In genomic region chrX:99043739-99044138, GRCm38 (mm10) we compare ENCODE assay signal across 8 mouse cellular contexts. TPM values are rescaled to one million over a fixed set of nuclear protein-coding genes. Genes with fewer than 3 reads are reported as not detected.
DNase-seq lines count a peak whose midpoint lies in the region; ATAC-seq and TF ChIP-seq lines count a peak whose summit lies in the region.
"Had no signal": no experiment of that assay in that cellular context is flagged by ENCODE, and none has a peak within 500 bp of the region (broad histone marks: within the 10 kb centered on the region; RNA-seq: fewer than 3 reads in every experiment).

No protein-coding gene starts in this region.

- H3K9ac ChIP-seq in intestine, embryonic 15.5 days = no peak overlapping the region
- no peak overlapping the region for H3K9ac ChIP-seq in intestine, embryonic 16.5 days (ENCODE audit: low read depth, low read length)
- H3K9ac ChIP-seq in neural tube, embryonic 11.5 days (ENCODE audit: low read length) = no peak overlapping the region
- H3K9ac ChIP-seq in hindbrain, postnatal 0 days (replicated peaks; ENCODE audit: low read length) = no peak overlapping the region
- H3K9ac ChIP-seq in neural tube, embryonic 15.5 days (replicated peaks) = no peak overlapping the region

- no peak for ATAC-seq in intestine, embryonic 15.5 days
- ATAC-seq in intestine, embryonic 16.5 days = no peak
- ATAC-seq in neural tube, embryonic 11.5 days (ENCODE audit: insufficient read depth, low FRiP score, low TSS enrichment) = no peak
- ATAC-seq in hindbrain, postnatal 0 days = no peak
- ATAC-seq in neural tube, embryonic 15.5 days (ENCODE audit: low FRiP score) = no peak
- ATAC-seq in megakaryocyte-erythroid progenitor cell, adult 5-6 weeks (replicated peaks; ENCODE audit: low FRiP score, low TSS enrichment, poor library complexity, severe bottlenecking) = no peak

- H3K4me3 ChIP-seq in intestine, embryonic 15.5 days (replicated peaks) = no peak overlapping the region
- H3K4me3 ChIP-seq in intestine, embryonic 16.5 days (ENCODE audit: low read length) = no peak overlapping the region; the same call in 1 of the 2 replicates
- H3K4me3 ChIP-seq in neural tube, embryonic 11.5 days (ENCODE audit: low read depth, low read length) = 0 out of 2 replicates have a peak overlapping the region, but pooled peaks have one; percentile 8
- H3K4me3 ChIP-seq in hindbrain, postnatal 0 days (ENCODE audit: low read length) = no peak overlapping the region
- H3K4me3 ChIP-seq in neural tube, embryonic 15.5 days (replicated peaks) = no peak overlapping the region

- 80% methylated on average over 5 of the region's 5 CpGs for WGBS in intestine, embryonic 15.5 days
- 69% methylated on average over 5 of the region's 5 CpGs for WGBS in intestine, embryonic 16.5 days
- WGBS in neural tube, embryonic 11.5 days = 80% methylated on average over 5 of the region's 5 CpGs
- WGBS in hindbrain, postnatal 0 days = 89% methylated on average over 5 of the region's 5 CpGs
- 80% methylated on average over 5 of the region's 5 CpGs for WGBS in neural tube, embryonic 15.5 days

- H3K27me3 ChIP-seq in intestine, embryonic 15.5 days (replicated peaks) = peaks cover 7% of the 10 kb centered on the region; the same call in 1 of the 2 replicates
- H3K27me3 ChIP-seq in intestine, embryonic 16.5 days (replicated peaks; ENCODE audit: control insufficient read depth, insufficient read depth, low read length) = peaks cover 18% of the 10 kb centered on the region; the same call in 1 of the 2 replicates
- H3K27me3 ChIP-seq in neural tube, embryonic 11.5 days (ENCODE audit: control insufficient read depth, insufficient read depth, low read length) = 0 out of 2 replicates have a peak, but pooled peaks cover 8% of the 10 kb centered on the region
- no peaks in the 10 kb centered on the region for H3K27me3 ChIP-seq in hindbrain, postnatal 0 days (ENCODE audit: insufficient read depth, low read length)
- H3K27me3 ChIP-seq in neural tube, embryonic 15.5 days (replicated peaks) = peaks cover 43% of the 10 kb centered on the region

- no peaks in the 10 kb centered on the region for H3K36me3 ChIP-seq in intestine, embryonic 15.5 days
- H3K36me3 ChIP-seq in intestine, embryonic 16.5 days (ENCODE audit: control insufficient read depth, insufficient read depth, low read length) = no peaks in the 10 kb centered on the region
- H3K36me3 ChIP-seq in neural tube, embryonic 11.5 days (ENCODE audit: control insufficient read depth, insufficient read depth, low read length) = no peaks in the 10 kb centered on the region
- no peaks in the 10 kb centered on the region for H3K36me3 ChIP-seq in hindbrain, postnatal 0 days (ENCODE audit: insufficient read depth, low read length)
- no peaks in the 10 kb centered on the region for H3K36me3 ChIP-seq in neural tube, embryonic 15.5 days

- DNase-seq in neural tube, embryonic 11.5 days (ENCODE audit: low spot score) = no peak
- DNase-seq in neural tube, embryonic 10.5 days (ENCODE audit: extremely low spot score, low spot score) = no peak
- no peak for DNase-seq in hindbrain, postnatal 0 days (ENCODE audit: low spot score)
- DNase-seq: cerebellum, adult 9-11 months had no signal

- no peak overlapping the region for H3K27ac ChIP-seq in intestine, embryonic 15.5 days
- no peak overlapping the region for H3K27ac ChIP-seq in intestine, embryonic 16.5 days (ENCODE audit: low read length)
- H3K27ac ChIP-seq in neural tube, embryonic 11.5 days (ENCODE audit: low read depth, low read length) = no peak overlapping the region
- H3K27ac ChIP-seq in hindbrain, postnatal 0 days = no peak overlapping the region
- no peak overlapping the region for H3K27ac ChIP-seq in neural tube, embryonic 15.5 days (replicated peaks)

- H3K9me3 ChIP-seq in intestine, embryonic 15.5 days = no peaks in the 10 kb centered on the region
- H3K9me3 ChIP-seq in intestine, embryonic 16.5 days (ENCODE audit: control insufficient read depth, low read length) = no peaks in the 10 kb centered on the region
- no peaks in the 10 kb centered on the region for H3K9me3 ChIP-seq in neural tube, embryonic 11.5 days (ENCODE audit: control insufficient read depth, low read length)
- H3K9me3 ChIP-seq in hindbrain, postnatal 0 days (ENCODE audit: low read length) = no peaks in the 10 kb centered on the region
- H3K9me3 ChIP-seq in neural tube, embryonic 15.5 days (replicated peaks) = no peaks in the 10 kb centered on the region

- TF ChIP-seq CTCF in hindbrain, postnatal 0 days (IDR thresholded peaks at IDR 0.05; ENCODE audit: low read depth) = no peak

- H3K4me2 ChIP-seq in intestine, embryonic 15.5 days (replicated peaks) = peak overlapping the region; percentile 83; the same call in 1 of the 2 replicates
- no peak overlapping the region for H3K4me2 ChIP-seq in intestine, embryonic 16.5 days (ENCODE audit: low read depth, low read length)
- H3K4me2 ChIP-seq in neural tube, embryonic 11.5 days (ENCODE audit: low read depth) = no peak overlapping the region
- peak overlapping the region; percentile 73; the same call in 1 of the 2 replicates for H3K4me2 ChIP-seq in hindbrain, postnatal 0 days (ENCODE audit: low read depth, low read length)
- peak overlapping the region; percentile 91; the same call in 1 of the 2 replicates for H3K4me2 ChIP-seq in neural tube, embryonic 15.5 days

- no peaks in the 10 kb centered on the region for H3K4me1 ChIP-seq in intestine, embryonic 15.5 days (replicated peaks)
- H3K4me1 ChIP-seq in intestine, embryonic 16.5 days (ENCODE audit: control insufficient read depth, insufficient read depth, low read length) = peaks cover 3% of the 10 kb centered on the region
- H3K4me1 ChIP-seq in neural tube, embryonic 11.5 days (ENCODE audit: control insufficient read depth, insufficient read depth, low read length) = no peaks in the 10 kb centered on the region
- no peaks in the 10 kb centered on the region for H3K4me1 ChIP-seq in hindbrain, postnatal 0 days (ENCODE audit: insufficient read depth, low read length)
- peaks cover 4% of the 10 kb centered on the region; the same call in 1 of the 2 replicates for H3K4me1 ChIP-seq in neural tube, embryonic 15.5 days

RNA-seq across cellular contexts. Expression of gene Stard8, which starts 40.7 kb away (rescaled TPM):
- 7.3 and 7.5 TPM in 2 replicates for polyA plus RNA-seq in intestine, embryonic 15.5 days (2015; fragmentation: Nextera tagmentation; extraction: Ambion mirVana)
- polyA plus RNA-seq in intestine, embryonic 16.5 days (2015; fragmentation: Nextera tagmentation; extraction: Ambion mirVana) = 7.5 and 8.8 TPM in 2 replicates
- polyA plus RNA-seq in neural tube, embryonic 11.5 days (2014; fragmentation: Nextera tagmentation; extraction: Ambion mirVana) = 11.6 and 11.7 TPM in 2 replicates
- total RNA-seq in hindbrain, postnatal 0 days (2014; rRNA removed) = 8.2 and 13.0 TPM in 2 replicates
- polyA plus RNA-seq in hindbrain, postnatal 0 days (2015; fragmentation: Nextera tagmentation; extraction: Ambion mirVana) = 4.2 and 4.6 TPM in 2 replicates
- polyA plus RNA-seq in neural tube, embryonic 15.5 days (2015; fragmentation: Nextera tagmentation; extraction: Ambion mirVana) = 3.8 and 5.0 TPM in 2 replicates
- total RNA-seq in megakaryocyte-erythroid progenitor cell, adult 5-6 weeks (2014; fragmentation: Nextera tagmentation) = 0.28 and 5.5 TPM in 2 replicates
- total RNA-seq in megakaryocyte-erythroid progenitor cell, adult 5-6 weeks (2017) = 0.42 TPM in 2 replicates

Comparison
In these comparisons a context has a peak if more than half of its experiments do, and no peak if none do; other contexts are left out.
1. H3K4me2 ChIP-seq: peak in intestine, embryonic 15.5 days (single experiment), hindbrain, postnatal 0 days (single experiment) and neural tube, embryonic 15.5 days (single experiment); none in intestine, embryonic 16.5 days (single experiment) and neural tube, embryonic 11.5 days (single experiment).